Mouse (Mus musculus): ENCODE measurements around the gene Tmem45a2. TPM values are rescaled to one million over a fixed set of nuclear protein-coding genes. Genes with fewer than 3 reads are reported as not detected.

Tmem45a2 gene
- not detected in 2 replicates for polyA plus RNA-seq (2012; rRNA removed)

DNA sequence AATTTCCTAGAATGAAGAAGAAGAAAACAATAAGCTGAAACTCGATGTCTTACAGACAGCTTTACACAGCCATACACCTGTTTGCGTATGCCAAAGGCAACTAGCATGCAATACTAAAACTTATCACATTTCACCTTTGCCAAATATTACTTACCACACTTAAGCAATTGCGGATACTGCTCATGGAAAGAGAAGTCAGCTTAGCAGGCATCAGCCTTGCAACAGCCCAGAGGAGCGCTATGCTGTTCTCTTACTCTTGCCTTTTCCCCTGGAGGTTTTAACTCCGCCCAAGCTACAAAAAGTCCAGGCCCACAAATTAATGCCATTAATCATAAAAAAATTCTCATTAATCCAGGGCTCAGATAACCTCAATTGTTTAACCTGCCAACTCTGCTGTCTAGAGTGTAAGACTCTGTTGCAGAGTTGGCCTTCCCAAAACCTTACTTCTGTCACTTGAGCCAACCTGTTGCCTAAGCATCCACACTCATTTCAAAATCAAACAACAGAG is at the start of gene Tmem45a2:
Gene Tmem45a2 (minus strand): TSS at position 241 of the 508 bp plus-strand sequence.
- 90% methylated on average over 5 of the region's 5 CpGs for WGBS
- Histone ChIP-seq H3K27ac (ENCODE audit: insufficient read depth, low read depth, low read length) (no peak within 1 kb of the TSS), H3K4me1 (ENCODE audit: control insufficient read depth, insufficient read depth, low read length) (no peaks in the 10 kb centered on the region)

GRCm38 (mm10) chr16:57117562-57117961 is 46.4 kb upstream of the Tmem45a2 start:
- TF ChIP-seq POLR2A (IDR thresholded peaks at IDR 0.05; ENCODE audit: low read depth, low read length) (no peak), CTCF (conservative IDR thresholded peaks at IDR 0.05; ENCODE audit: insufficient read depth, insufficient read length, low read depth, low read length) (no peak)
- Histone ChIP-seq H3K4me3 (ENCODE audit: insufficient read depth, low read depth, low read length) (no peak overlapping the region), H3K36me3 (ENCODE audit: control insufficient read depth, insufficient read depth, low read length) (no peaks in the 10 kb centered on the region), H3K27ac (ENCODE audit: insufficient read depth, low read depth, low read length) (no peak overlapping the region), H3K4me1 (ENCODE audit: control insufficient read depth, insufficient read depth, low read length) (no peaks in the 10 kb centered on the region; the same call in 1 of the 2 replicates), H3K27me3 (replicated peaks; ENCODE audit: control insufficient read depth, insufficient read depth, low read length) (no peaks in the 10 kb centered on the region)
- WGBS, result 83% methylated on average over 2 of the region's 2 CpGs
- no peak for DNase-seq

More for the DNA sequence above, at the start of gene Tmem45a2:
- TF ChIP-seq CTCF (conservative IDR thresholded peaks at IDR 0.05; ENCODE audit: insufficient read depth, insufficient read length, low read depth, low read length) (no peak), POLR2A (IDR thresholded peaks at IDR 0.05; ENCODE audit: low read depth, low read length) (no peak)
- no peaks in the 10 kb centered on the region for H3K27me3 ChIP-seq (replicated peaks; ENCODE audit: control insufficient read depth, insufficient read depth, low read length)
- H3K4me3 ChIP-seq (ENCODE audit: insufficient read depth, low read depth, low read length), result no peak within 1 kb of the TSS
- H3K36me3 ChIP-seq (ENCODE audit: control insufficient read depth, insufficient read depth, low read length), result no peaks in the 10 kb centered on the region
- no peak for DNase-seq

- Histone ChIP-seq H3K4me1 (ENCODE audit: control insufficient read depth, insufficient read depth, low read length) (no peaks in the 10 kb centered on the region; the same call in 1 of the 2 replicates), H3K4me3 (ENCODE audit: insufficient read depth, low read depth, low read length) (no peak overlapping the region), H3K27ac (ENCODE audit: insufficient read depth, low read depth, low read length) (no peak overlapping the region), H3K27me3 (replicated peaks; ENCODE audit: control insufficient read depth, insufficient read depth, low read length) (no peaks in the 10 kb centered on the region), H3K36me3 (ENCODE audit: control insufficient read depth, insufficient read depth, low read length) (no peaks in the 10 kb centered on the region)
- TF ChIP-seq CTCF (conservative IDR thresholded peaks at IDR 0.05; ENCODE audit: insufficient read depth, insufficient read length, low read depth, low read length) (peak; percentile 33; the same call in 1 of the 2 replicates), POLR2A (IDR thresholded peaks at IDR 0.05; ENCODE audit: low read depth, low read length) (no peak)
- DNase-seq, result peak; percentile 39
These were observed 44.9 kb upstream of the Tmem45a2 start for GRCm38 (mm10) chr16:57116066-57116465.

GRCm38 (mm10) chr16:57106185-57106960 is 35.2 kb upstream of the Tmem45a2 start:
- no peak overlapping the region for H3K27ac ChIP-seq (ENCODE audit: insufficient read depth, low read depth, low read length)
- no peaks in the 10 kb centered on the region for H3K27me3 ChIP-seq (replicated peaks; ENCODE audit: control insufficient read depth, insufficient read depth, low read length)
- DNase-seq, result no peak
- no peak overlapping the region for H3K4me3 ChIP-seq (ENCODE audit: insufficient read depth, low read depth, low read length)
- WGBS, result 64% methylated on average over 5 of the region's 5 CpGs
- no peaks in the 10 kb centered on the region for H3K36me3 ChIP-seq (ENCODE audit: control insufficient read depth, insufficient read depth, low read length)
- no peak for TF ChIP-seq POLR2A (IDR thresholded peaks at IDR 0.05; ENCODE audit: low read depth, low read length)
- no peak for TF ChIP-seq CTCF (conservative IDR thresholded peaks at IDR 0.05; ENCODE audit: insufficient read depth, insufficient read length, low read depth, low read length)
- peaks cover 4% of the 10 kb centered on the region; the same call in 1 of the 2 replicates for H3K4me1 ChIP-seq (ENCODE audit: control insufficient read depth, insufficient read depth, low read length)

- 63% methylated on average over 1 of the region's 1 CpGs for WGBS
- H3K36me3 ChIP-seq (ENCODE audit: control insufficient read depth, insufficient read depth, low read length), result no peaks in the 10 kb centered on the region
These were observed 30.0 kb upstream of the Tmem45a2 start for GRCm38 (mm10) chr16:57101174-57101573.

GRCm38 (mm10) chr16:57099572-57100237 is 28.5 kb upstream of the Tmem45a2 start:
- 80% methylated on average over 5 of the region's 5 CpGs for WGBS
- Histone ChIP-seq H3K4me3 (ENCODE audit: insufficient read depth, low read depth, low read length) (no peak overlapping the region), H3K27ac (ENCODE audit: insufficient read depth, low read depth, low read length) (no peak overlapping the region), H3K4me1 (ENCODE audit: control insufficient read depth, insufficient read depth, low read length) (peaks cover 7% of the 10 kb centered on the region), H3K36me3 (ENCODE audit: control insufficient read depth, insufficient read depth, low read length) (no peaks in the 10 kb centered on the region), H3K27me3 (replicated peaks; ENCODE audit: control insufficient read depth, insufficient read depth, low read length) (no peaks in the 10 kb centered on the region)
- no peak for DNase-seq
- TF ChIP-seq CTCF (conservative IDR thresholded peaks at IDR 0.05; ENCODE audit: insufficient read depth, insufficient read length, low read depth, low read length), result no peak
- TF ChIP-seq POLR2A (IDR thresholded peaks at IDR 0.05; ENCODE audit: low read depth, low read length), result no peak

More at GRCm38 (mm10) chr16:57101174-57101573, 30.0 kb upstream of the Tmem45a2 start:
- peaks cover 7% of the 10 kb centered on the region for H3K4me1 ChIP-seq (ENCODE audit: control insufficient read depth, insufficient read depth, low read length)
- TF ChIP-seq CTCF (conservative IDR thresholded peaks at IDR 0.05; ENCODE audit: insufficient read depth, insufficient read length, low read depth, low read length) (no peak), POLR2A (IDR thresholded peaks at IDR 0.05; ENCODE audit: low read depth, low read length) (no peak)
- H3K27me3 ChIP-seq (replicated peaks; ENCODE audit: control insufficient read depth, insufficient read depth, low read length), result no peaks in the 10 kb centered on the region
- H3K27ac ChIP-seq (ENCODE audit: insufficient read depth, low read depth, low read length), result 0 out of 2 replicates have a peak overlapping the region, but pooled peaks have one; percentile 5
- DNase-seq, result peak; percentile 88
- H3K4me3 ChIP-seq (ENCODE audit: insufficient read depth, low read depth, low read length), result no peak overlapping the region

Data from kidney, adult 2 months (tissue).